8 mouse cellular contexts compared by ENCODE assay signal in genomic region chr2:104123540-104123939, GRCm38 (mm10). TPM values are rescaled to one million over a fixed set of nuclear protein-coding genes. Genes with fewer than 3 reads are reported as not detected.
DNase-seq lines count a peak whose midpoint lies in the region; ATAC-seq lines count a peak whose summit lies in the region.

No protein-coding gene starts in this region.

- H3K4me2 ChIP-seq in lung, embryonic 16.5 days (ENCODE audit: low read depth, low read length) = peak overlapping the region; percentile 95
- peak overlapping the region; percentile 97 for H3K4me2 ChIP-seq in limb, embryonic 15.5 days
- H3K4me2 ChIP-seq in stomach, embryonic 14.5 days (replicated peaks; ENCODE audit: low read depth, low read length) = peak overlapping the region; percentile 94

- no peak for DNase-seq in lung, postnatal 14 days
- DNase-seq in forebrain, embryonic 10.5 days (ENCODE audit: extremely low spot score, low spot score) = no peak
- DNase-seq in cerebellum, adult 11 months = no peak
- no peak for DNase-seq in thymus, postnatal 25 days

- H3K4me3 ChIP-seq in lung, embryonic 16.5 days (ENCODE audit: low read length) = peak overlapping the region; percentile 74; the same call in 1 of the 2 replicates
- H3K4me3 ChIP-seq in forebrain, embryonic 10.5 days = peak overlapping the region; percentile 77
- H3K4me3 ChIP-seq in limb, embryonic 15.5 days = peak overlapping the region; percentile 67
- 0 out of 2 replicates have a peak overlapping the region, but pooled peaks have one; percentile 67 for H3K4me3 ChIP-seq in stomach, embryonic 14.5 days (ENCODE audit: low read depth, low read length)

- H3K9me3 ChIP-seq in lung, embryonic 16.5 days (ENCODE audit: control insufficient read depth, low read length) = no peaks in the 10 kb centered on the region
- no peaks in the 10 kb centered on the region for H3K9me3 ChIP-seq in forebrain, embryonic 10.5 days
- H3K9me3 ChIP-seq in limb, embryonic 15.5 days = no peaks in the 10 kb centered on the region
- no peaks in the 10 kb centered on the region for H3K9me3 ChIP-seq in stomach, embryonic 14.5 days (ENCODE audit: control insufficient read depth, low read depth, low read length)

- H3K27ac ChIP-seq in lung, embryonic 16.5 days (ENCODE audit: low read length) = no peak overlapping the region
- no peak overlapping the region; the same call in 1 of the 2 replicates for H3K27ac ChIP-seq in forebrain, embryonic 10.5 days
- H3K27ac ChIP-seq in limb, embryonic 15.5 days = no peak overlapping the region
- no peak overlapping the region for H3K27ac ChIP-seq in stomach, embryonic 14.5 days (ENCODE audit: low read length)

- no peaks in the 10 kb centered on the region; the same call in 1 of the 2 replicates for H3K27me3 ChIP-seq in lung, embryonic 16.5 days (ENCODE audit: control insufficient read depth, insufficient read depth, low read depth, low read length)
- peaks cover 60% of the 10 kb centered on the region for H3K27me3 ChIP-seq in forebrain, embryonic 10.5 days (ENCODE audit: poor library complexity, severe bottlenecking)
- H3K27me3 ChIP-seq in limb, embryonic 15.5 days = peaks cover 19% of the 10 kb centered on the region; the same call in 1 of the 2 replicates
- H3K27me3 ChIP-seq in stomach, embryonic 14.5 days (ENCODE audit: control insufficient read depth, insufficient read depth, low read length) = no peaks in the 10 kb centered on the region

- peak; percentile 1; the same call in 1 of the 2 replicates for ATAC-seq in lung, embryonic 16.5 days (ENCODE audit: low read depth)
- ATAC-seq in limb, embryonic 15.5 days (ENCODE audit: insufficient number of reproducible peaks, low FRiP score, low TSS enrichment, low read depth) = no peak
- no peak for ATAC-seq in stomach, embryonic 14.5 days (ENCODE audit: insufficient number of reproducible peaks, insufficient read depth, low FRiP score, low read depth)
- no peak for ATAC-seq in monocyte, adult 5-6 weeks (replicated peaks; ENCODE audit: insufficient number of reproducible peaks, low FRiP score, low TSS enrichment, poor library complexity, severe bottlenecking)

- 32% methylated on average over 3 of the region's 3 CpGs for WGBS in lung, embryonic 16.5 days
- WGBS in forebrain, embryonic 10.5 days = 40% methylated on average over 3 of the region's 3 CpGs
- 34% methylated on average over 3 of the region's 3 CpGs for WGBS in limb, embryonic 15.5 days
- 42% methylated on average over 3 of the region's 3 CpGs for WGBS in stomach, embryonic 14.5 days

- H3K9ac ChIP-seq in lung, embryonic 16.5 days (ENCODE audit: low read length) = no peak overlapping the region
- no peak overlapping the region for H3K9ac ChIP-seq in limb, embryonic 15.5 days
- H3K9ac ChIP-seq in stomach, embryonic 14.5 days (replicated peaks; ENCODE audit: low read depth, low read length) = no peak overlapping the region

- H3K36me3 ChIP-seq in lung, embryonic 16.5 days (ENCODE audit: control insufficient read depth, insufficient read depth, low read length) = no peaks in the 10 kb centered on the region
- no peaks in the 10 kb centered on the region for H3K36me3 ChIP-seq in forebrain, embryonic 10.5 days (replicated peaks)
- H3K36me3 ChIP-seq in limb, embryonic 15.5 days = no peaks in the 10 kb centered on the region
- H3K36me3 ChIP-seq in stomach, embryonic 14.5 days (ENCODE audit: control insufficient read depth, insufficient read depth, low read length) = no peaks in the 10 kb centered on the region

- peaks cover 5% of the 10 kb centered on the region for H3K4me1 ChIP-seq in lung, embryonic 16.5 days (replicated peaks; ENCODE audit: control insufficient read depth, insufficient read depth, low read length)
- peaks cover 32% of the 10 kb centered on the region for H3K4me1 ChIP-seq in forebrain, embryonic 10.5 days
- H3K4me1 ChIP-seq in limb, embryonic 15.5 days = peaks cover 8% of the 10 kb centered on the region
- peaks cover 6% of the 10 kb centered on the region; the same call in 1 of the 2 replicates for H3K4me1 ChIP-seq in stomach, embryonic 14.5 days (ENCODE audit: control insufficient read depth, insufficient read depth, low read length)

RNA-seq across cellular contexts. Expression of gene A930018P22Rik, which starts 1.0 kb away (rescaled TPM):
- not detected in 2 replicates for polyA plus RNA-seq in lung, embryonic 16.5 days (2015; fragmentation: Nextera tagmentation; extraction: Ambion mirVana)
- polyA plus RNA-seq in forebrain, embryonic 10.5 days (2016; fragmentation: Nextera tagmentation; extraction: Ambion mirVana) = not detected in 2 replicates
- not detected in 2 replicates for polyA plus RNA-seq in limb, embryonic 15.5 days (2015; fragmentation: Nextera tagmentation; extraction: Ambion mirVana)
- polyA plus RNA-seq in stomach, embryonic 14.5 days (2014; fragmentation: Nextera tagmentation; extraction: Ambion mirVana) = not detected in 2 replicates
- total RNA-seq in monocyte, adult 5-6 weeks (2017) = not detected in 3 replicates

RNA-seq across cellular contexts. Expression of gene Cd59a, which starts 27.9 kb away (rescaled TPM):
- 27.8 and 28.3 TPM in 2 replicates for polyA plus RNA-seq in lung, embryonic 16.5 days (2015; fragmentation: Nextera tagmentation; extraction: Ambion mirVana)
- 19.6 and 19.9 TPM in 2 replicates for polyA plus RNA-seq in forebrain, embryonic 10.5 days (2016; fragmentation: Nextera tagmentation; extraction: Ambion mirVana)
- 16.0 and 20.1 TPM in 2 replicates for polyA plus RNA-seq in limb, embryonic 15.5 days (2015; fragmentation: Nextera tagmentation; extraction: Ambion mirVana)
- polyA plus RNA-seq in stomach, embryonic 14.5 days (2014; fragmentation: Nextera tagmentation; extraction: Ambion mirVana) = 32.6 and 34.0 TPM in 2 replicates
- total RNA-seq in monocyte, adult 5-6 weeks (2017) = 1.4 to 3.9 TPM (median 1.8 TPM) in 3 replicates

RNA-seq across cellular contexts. Expression of gene Cd59b, which starts 53.9 kb away (rescaled TPM):
- polyA plus RNA-seq in lung, embryonic 16.5 days (2015; fragmentation: Nextera tagmentation; extraction: Ambion mirVana) = 6.7 and 9.7 TPM in 2 replicates
- 3.4 TPM in 2 replicates for polyA plus RNA-seq in forebrain, embryonic 10.5 days (2016; fragmentation: Nextera tagmentation; extraction: Ambion mirVana)
- polyA plus RNA-seq in limb, embryonic 15.5 days (2015; fragmentation: Nextera tagmentation; extraction: Ambion mirVana) = 6.8 and 7.4 TPM in 2 replicates
- 5.8 and 6.7 TPM in 2 replicates for polyA plus RNA-seq in stomach, embryonic 14.5 days (2014; fragmentation: Nextera tagmentation; extraction: Ambion mirVana)
- 2.6 to 7.2 TPM in 2 of 3 replicates, not detected in the other for total RNA-seq in monocyte, adult 5-6 weeks (2017)

RNA-seq across cellular contexts. Expression of gene Gm10799, which starts 55.2 kb away (rescaled TPM):
- polyA plus RNA-seq in lung, embryonic 16.5 days (2015; fragmentation: Nextera tagmentation; extraction: Ambion mirVana) = not detected in 2 replicates
- not detected in 2 replicates for polyA plus RNA-seq in forebrain, embryonic 10.5 days (2016; fragmentation: Nextera tagmentation; extraction: Ambion mirVana)
- polyA plus RNA-seq in limb, embryonic 15.5 days (2015; fragmentation: Nextera tagmentation; extraction: Ambion mirVana) = not detected in 2 replicates
- not detected in 2 replicates for polyA plus RNA-seq in stomach, embryonic 14.5 days (2014; fragmentation: Nextera tagmentation; extraction: Ambion mirVana)
- total RNA-seq in monocyte, adult 5-6 weeks (2017) = not detected in 3 replicates

RNA-seq across cellular contexts. Expression of gene Gm10912, which starts 57.9 kb away (rescaled TPM):
- not detected in 2 replicates for polyA plus RNA-seq in lung, embryonic 16.5 days (2015; fragmentation: Nextera tagmentation; extraction: Ambion mirVana)
- not detected in 2 replicates for polyA plus RNA-seq in forebrain, embryonic 10.5 days (2016; fragmentation: Nextera tagmentation; extraction: Ambion mirVana)
- 0.12 TPM in 1 of 2 replicates, not detected in the other for polyA plus RNA-seq in limb, embryonic 15.5 days (2015; fragmentation: Nextera tagmentation; extraction: Ambion mirVana)
- polyA plus RNA-seq in stomach, embryonic 14.5 days (2014; fragmentation: Nextera tagmentation; extraction: Ambion mirVana) = not detected in 2 replicates
- total RNA-seq in monocyte, adult 5-6 weeks (2017) = 0.87 TPM in 1 of 3 replicates, not detected in the others
